Mouse (Mus musculus) testis, postnatal 14 days (tissue): ENCODE measurements around the gene Cry2.
A peak's percentile ranks its signal among the peaks of the same experiment; 100 is the strongest.
"Not testable (repeated sequence)": the region's sequence is repeated elsewhere in the genome, so short reads cannot be mapped to it uniquely, and the experiment has no call there.

Experiments
- DNase-seq: peaks from one replicate; pipeline ENCODE4 v3.0.0; 2021; ENCODE audit warnings: low spot score

The Cry2 gene

GRCm38 (mm10) chr2:92433578-92434374 is at the start of gene Cry2:
Gene Cry2 (minus strand): TSS chr2:92434043.
- DNase-seq, result peak; percentile 99

- no peak for DNase-seq
These were observed 49.7 kb upstream of the Cry2 start for GRCm38 (mm10) chr2:92483505-92483904.

GRCm38 (mm10) chr2:92482551-92482950 is 48.7 kb upstream of the Cry2 start:
- DNase-seq, result no peak

DNA sequence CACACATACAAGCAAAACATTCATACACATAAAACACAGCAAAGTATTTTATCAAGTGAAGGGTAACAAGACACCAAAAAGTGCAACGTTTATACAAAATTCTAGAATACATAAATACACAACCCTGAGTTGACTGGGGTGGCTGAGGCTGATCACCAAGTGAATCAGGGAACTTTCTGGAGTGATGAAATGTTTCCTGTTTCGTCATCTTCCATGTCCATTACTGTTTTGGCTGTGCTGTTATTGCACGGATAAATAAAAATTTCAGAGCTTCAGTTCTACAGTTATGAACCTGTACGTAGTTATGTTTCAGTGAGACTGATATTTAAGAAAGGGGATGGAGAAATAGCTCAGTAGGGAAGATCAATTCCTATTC is 44.5 kb upstream of the Cry2 start:
- no peak for DNase-seq

- peak; percentile 36 for DNase-seq
These were observed 43.9 kb upstream of the Cry2 start for GRCm38 (mm10) chr2:92477672-92478312.

- DNase-seq, result not testable (repeated sequence)
These were observed 42.7 kb upstream of the Cry2 start for GRCm38 (mm10) chr2:92476580-92476979.

GRCm38 (mm10) chr2:92475711-92476110 is 41.9 kb upstream of the Cry2 start:
- DNase-seq, result no peak

DNA sequence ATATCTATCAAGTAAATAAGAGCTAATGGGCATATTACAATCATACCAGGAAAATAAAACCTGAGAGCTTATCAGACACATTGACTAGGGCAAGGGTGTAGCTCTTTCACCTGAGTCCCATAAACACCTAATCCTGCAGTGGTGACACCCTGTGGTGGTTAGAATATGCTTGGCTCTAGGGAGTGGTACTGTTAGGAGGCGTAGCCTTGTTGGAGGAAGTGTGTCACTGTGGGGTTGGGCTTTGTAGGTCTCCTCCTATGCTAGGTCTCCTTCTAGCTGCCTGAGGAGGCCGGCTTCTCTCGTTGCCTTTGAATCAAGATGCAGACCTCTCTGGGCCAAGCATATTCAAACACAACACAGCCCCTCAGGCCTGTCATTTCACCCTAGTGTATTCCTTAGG is 41.1 kb upstream of the Cry2 start:
- DNase-seq, result no peak

DNA sequence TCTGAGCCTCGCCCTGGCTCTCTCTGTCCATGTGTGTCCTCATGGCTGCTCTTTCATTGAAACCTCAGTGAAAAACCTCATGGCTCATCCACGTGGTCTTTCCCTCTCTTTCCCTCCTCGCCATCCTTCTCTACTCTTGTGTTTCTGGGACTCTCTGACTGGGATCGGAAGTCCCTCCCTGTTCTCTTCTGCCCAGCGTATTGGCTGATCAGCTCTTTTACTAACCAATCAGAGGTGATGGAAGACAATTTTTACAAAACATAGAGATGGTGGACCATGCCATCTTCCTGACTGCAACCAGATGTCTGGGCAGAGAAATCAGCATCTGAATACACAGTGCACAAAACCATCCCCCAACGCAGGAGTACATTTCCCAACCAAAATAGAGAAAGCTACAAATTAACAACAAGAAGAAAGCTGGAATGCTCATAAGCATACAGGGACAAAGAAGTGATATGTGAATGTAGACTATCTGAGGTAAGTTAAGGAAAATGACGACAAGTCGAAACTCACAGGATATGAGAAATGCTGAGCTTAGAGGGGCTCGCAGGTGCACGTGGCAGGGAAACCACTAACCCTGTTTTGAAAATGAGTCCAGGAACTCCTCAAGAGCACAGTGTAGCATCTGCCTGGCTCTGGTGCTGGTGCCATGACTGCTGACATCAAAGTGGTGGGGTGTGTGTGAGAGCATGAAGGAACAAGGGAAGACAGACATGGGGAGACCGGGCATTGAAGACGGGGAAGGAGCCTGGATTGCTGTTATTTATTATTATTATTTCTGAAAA is 38.2 kb upstream of the Cry2 start:
- DNase-seq, result no peak

DNA sequence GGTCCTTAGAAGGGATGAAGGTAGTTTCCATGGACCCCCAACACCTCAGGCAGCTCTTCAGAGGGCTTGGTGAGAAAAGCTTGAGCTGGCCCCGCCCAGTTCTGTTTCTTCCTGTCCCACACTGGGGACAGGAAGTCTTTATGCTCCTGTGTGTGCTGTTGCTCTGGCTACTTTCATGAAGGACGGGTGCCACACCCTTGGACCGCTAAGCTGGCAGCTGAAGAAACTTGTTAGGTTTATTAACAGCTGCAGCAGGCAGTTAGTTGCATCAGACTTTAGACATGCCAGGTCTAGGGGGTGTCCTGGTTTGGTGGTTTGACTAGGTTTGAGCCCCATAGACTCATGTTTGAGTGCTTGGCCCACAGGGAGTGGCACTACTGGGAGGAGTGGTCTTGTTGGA is 30.8 kb upstream of the Cry2 start:
- DNase-seq, result no peak

DNA sequence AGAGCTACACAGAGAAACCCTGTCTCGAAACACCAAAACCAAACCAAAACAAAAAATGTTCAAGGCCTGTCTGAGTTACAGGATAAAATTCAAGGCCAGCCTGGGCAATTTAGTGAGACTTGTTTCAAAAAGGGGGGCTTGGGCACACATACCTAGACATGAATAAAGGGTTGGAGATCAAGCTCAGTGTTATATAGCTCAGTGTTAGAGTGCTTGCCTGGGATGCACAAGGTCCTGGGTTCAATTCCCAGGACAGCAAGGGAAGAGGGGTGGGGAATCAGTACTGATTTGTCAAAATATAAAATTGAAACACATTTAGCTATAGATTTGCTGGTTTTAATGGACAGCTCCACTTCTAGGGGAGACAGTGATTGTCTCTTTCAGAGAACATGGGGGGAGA is 27.4 kb upstream of the Cry2 start:
- DNase-seq, result no peak

DNA sequence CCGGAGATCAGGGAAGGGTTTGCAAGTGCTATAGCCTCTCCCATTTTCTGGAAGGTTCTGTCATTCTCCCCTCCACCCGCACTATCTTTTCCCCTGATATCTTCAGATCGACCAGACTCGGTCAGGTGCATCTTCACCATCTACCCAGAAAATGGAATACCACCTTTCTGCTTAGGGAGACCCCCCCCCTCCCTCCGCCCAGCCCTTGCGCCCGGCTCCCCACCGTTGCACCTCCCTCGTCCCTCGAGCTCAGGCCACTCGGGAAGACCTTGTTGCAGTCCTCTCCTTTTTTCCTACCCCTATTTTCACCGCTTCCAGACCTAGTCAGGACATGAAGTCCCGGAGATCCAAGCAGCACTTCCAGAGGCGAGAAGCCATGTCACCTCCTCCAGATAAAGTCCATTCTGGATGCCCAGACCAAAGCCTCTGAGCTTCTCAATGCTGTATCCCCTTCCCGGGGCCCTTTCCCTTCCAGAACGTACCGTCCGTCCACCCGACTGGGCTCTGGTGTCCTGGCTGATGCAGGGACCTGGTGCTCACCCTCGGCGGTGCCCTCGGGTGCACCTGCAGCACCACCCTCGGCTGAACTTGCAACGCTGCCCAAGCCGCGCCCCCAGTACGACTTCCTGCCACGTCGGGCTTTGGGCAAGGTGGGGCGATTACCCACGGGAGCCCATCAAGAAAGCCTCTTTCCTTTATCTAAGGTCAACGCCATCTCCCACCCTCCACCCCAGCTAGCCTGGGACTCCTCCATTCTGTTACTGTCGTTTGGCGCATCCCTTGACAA is 26.3 kb upstream of the Cry2 start, which contains the start of gene Slc35c1:
Slc35c1 (minus strand) TSS at position 618 of the 787 bp plus-strand sequence.
- no peak for DNase-seq

DNA sequence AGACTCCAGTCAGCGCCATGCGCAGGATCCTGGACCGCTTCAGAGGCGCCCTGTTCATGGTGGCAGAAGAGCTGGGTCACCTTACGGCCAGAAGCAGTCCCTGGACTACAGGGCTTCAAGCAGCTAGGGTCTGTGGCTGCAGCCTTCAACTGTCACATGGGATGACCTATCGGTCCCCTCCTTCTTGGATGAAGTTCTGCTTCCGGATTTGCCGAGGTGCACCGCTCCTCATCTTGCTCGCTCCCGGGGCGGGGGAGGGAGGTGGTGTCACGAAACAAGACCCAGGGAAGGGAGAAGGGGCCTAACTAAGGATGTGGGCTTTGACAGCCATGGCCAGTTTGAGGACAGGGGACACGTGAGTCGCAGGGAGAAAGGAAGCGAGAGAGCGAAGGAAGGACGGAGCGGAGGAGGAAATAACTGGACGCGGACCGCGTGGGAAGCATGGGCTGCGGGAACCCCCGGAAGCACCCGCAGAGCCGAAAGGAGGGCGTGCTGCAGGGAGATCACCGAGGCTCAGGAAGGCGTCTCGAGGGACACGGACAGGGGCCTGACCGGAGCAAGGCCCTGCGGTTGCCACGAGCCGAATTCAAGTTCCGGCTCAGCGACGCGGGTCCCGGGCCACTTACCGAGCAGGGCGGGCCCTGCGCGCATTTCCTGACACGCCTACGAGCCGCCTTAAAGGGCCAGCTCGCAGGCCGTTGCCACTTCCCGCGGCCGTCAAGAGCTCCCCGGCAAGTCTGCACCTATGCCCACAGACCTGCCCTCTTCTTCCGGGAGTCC is 25.5 kb upstream of the Cry2 start:
- DNase-seq, result peak; percentile 80

DNA sequence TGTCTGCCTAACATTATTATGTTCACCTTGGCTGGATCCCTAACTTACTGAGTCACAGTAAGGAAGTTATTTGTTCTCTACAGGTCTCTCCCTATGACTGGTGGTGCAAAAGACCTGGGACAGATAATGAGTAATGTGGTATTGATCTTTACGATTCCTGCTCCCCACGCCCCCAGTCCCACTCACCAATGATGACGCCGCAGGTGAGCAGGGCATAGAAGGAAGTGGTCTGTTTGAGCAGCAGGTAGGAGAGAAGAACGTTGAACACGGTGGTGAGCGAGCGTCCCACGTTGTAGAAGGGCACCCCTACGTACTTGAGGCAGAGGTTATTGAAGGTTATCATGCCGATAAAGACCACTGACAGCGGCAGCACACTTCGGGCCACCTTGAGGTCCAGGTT is 24.6 kb upstream of the Cry2 start:
- DNase-seq, result no peak

GRCm38 (mm10) chr2:92456970-92457530 is 23.2 kb upstream of the Cry2 start:
- no peak for DNase-seq

DNA sequence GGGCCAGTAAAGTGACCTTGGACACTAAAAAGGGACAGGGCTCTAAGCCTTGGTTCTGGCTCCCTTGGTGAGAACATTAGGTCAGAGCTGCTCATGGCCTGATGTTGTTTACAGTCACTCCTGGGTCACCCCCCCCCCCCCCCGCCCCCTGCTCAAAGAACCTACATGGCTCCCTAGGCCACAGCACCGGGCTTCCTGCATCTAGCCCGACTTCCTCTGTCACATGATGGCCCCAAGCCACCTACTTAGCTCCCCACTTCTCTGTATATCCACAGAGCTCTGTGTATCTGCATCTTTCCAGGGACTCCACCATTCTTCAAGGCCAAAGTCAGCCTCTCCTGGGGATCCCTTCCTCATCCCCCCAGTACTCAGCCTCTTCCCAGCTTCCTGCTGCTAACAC is 21.9 kb upstream of the Cry2 start:
- DNase-seq, result no peak

GRCm38 (mm10) chr2:92454166-92454565 is 20.3 kb upstream of the Cry2 start:
- no peak for DNase-seq

DNA sequence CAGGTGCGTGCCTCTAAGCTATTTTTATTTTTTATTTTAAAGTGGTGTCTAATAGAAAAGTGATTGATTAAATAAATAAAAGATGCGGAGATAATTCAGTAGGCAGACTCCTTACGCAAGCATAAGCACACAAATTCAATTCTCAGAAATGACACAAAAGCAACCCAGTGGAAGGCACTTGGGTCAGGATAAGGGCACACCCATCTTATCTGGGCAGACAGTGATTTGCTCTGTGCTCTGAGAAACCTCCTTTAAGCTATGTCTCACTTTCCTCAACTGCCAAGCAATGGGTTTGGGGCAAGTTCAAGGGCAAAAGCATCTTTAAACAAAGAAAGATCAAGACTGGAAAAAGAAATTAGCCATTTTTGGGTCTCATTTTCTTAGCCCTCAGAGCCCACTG is 17.3 kb upstream of the Cry2 start:
- DNase-seq, result no peak

GRCm38 (mm10) chr2:92447121-92447740 is 13.4 kb upstream of the Cry2 start:
- no peak for DNase-seq

DNA sequence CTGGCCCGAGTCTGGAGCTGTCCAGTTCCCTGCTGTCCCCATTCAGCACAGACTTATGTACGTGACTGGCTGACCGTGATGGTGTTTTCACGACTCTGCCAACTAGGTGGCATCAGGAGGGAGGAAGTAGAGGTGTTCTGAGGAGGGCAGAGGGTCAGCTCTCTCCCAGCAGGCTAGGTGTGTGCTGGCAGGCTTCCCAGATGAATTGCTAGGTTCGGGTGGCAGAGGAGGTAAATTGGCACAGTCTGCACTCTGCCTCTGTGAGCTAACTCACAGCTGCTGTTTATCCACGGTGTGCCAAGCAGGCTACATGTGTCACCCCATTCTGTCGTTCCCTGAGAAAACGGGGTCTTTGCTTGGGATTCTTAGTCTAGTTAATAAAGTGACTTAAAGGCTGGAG is 12.8 kb upstream of the Cry2 start:
- no peak for DNase-seq
